Mouse (Mus musculus) liver, postnatal 0 days (tissue): Measurements from ENCODE around the gene Tmem251. TPM values are rescaled to one million over a fixed set of nuclear protein-coding genes. Genes with fewer than 3 reads are reported as not detected.

Experiments used
- ATAC-seq: fragments of 200-750 bp; cut with Nextera tagmentation; 2 replicates; pipeline ENCODE4 v1.8.0; 2017; ENCODE audit warnings: mild to moderate bottlenecking, moderate library complexity
- DNase-seq: peaks from one replicate; pipeline ENCODE4 v3.0.0-alpha.2; 2016
- H3K27ac ChIP-seq: fragments of 300-500 bp; sonication (generic); 2 replicates; pipeline ENCODE4 v1.5.1; 2014; ENCODE audit warnings: antibody characterized with exemption, moderate library complexity, mild to moderate bottlenecking, low read depth
- H3K27me3 ChIP-seq: fragments of 300-500 bp; sonication (generic); 2 replicates; pipeline ENCODE4 v1.6.1; 2014; ENCODE audit warnings: low read length, control low read depth, mixed read lengths; ENCODE audit not compliant: insufficient read depth
- H3K36me3 ChIP-seq: fragments of 300-500 bp; sonication (generic); replicated peaks from 2 replicates; pipeline ENCODE4 v1.6.1; 2014; ENCODE audit warnings: mild to moderate bottlenecking, control low read depth, low read length, moderate library complexity, mixed read lengths; ENCODE audit not compliant: insufficient read depth
- H3K4me1 ChIP-seq: fragments of 300-500 bp; sonication (generic); 2 replicates; pipeline ENCODE4 v1.6.1; 2014; ENCODE audit warnings: antibody characterized with exemption, mild to moderate bottlenecking, control low read depth; ENCODE audit not compliant: insufficient read depth
- H3K4me2 ChIP-seq: fragments of 300-500 bp; sonication (generic); 2 replicates; pipeline ENCODE4 v1.6.1; 2014; ENCODE audit warnings: low read depth, mild to moderate bottlenecking, low read length, moderate library complexity, mixed read lengths
- H3K4me3 ChIP-seq: fragments of 300-500 bp; sonication (generic); 2 replicates; pipeline ENCODE4 v1.5.1; 2014; ENCODE audit warnings: low read depth, low read length
- H3K9ac ChIP-seq: fragments of 300-500 bp; sonication (generic); replicated peaks from 2 replicates; pipeline ENCODE4 v1.6.1; 2014; ENCODE audit warnings: mild to moderate bottlenecking, moderate library complexity
- H3K9me3 ChIP-seq: fragments of 300-500 bp; sonication (generic); 2 replicates; pipeline ENCODE4 v1.6.1; 2016; ENCODE audit warnings: mild to moderate bottlenecking, control low read depth, low read length, mixed read lengths
- CTCF ChIP-seq: sonication (generic); IDR thresholded peaks from 2 replicates; pipeline ENCODE4 v1.5.1; 2016; ENCODE audit warnings: antibody characterized with exemption, low read depth
- EP300 ChIP-seq: IDR thresholded peaks from 2 replicates; pipeline ENCODE4 v1.6.1; 2016; ENCODE audit warnings: antibody characterized with exemption, low read depth, mild to moderate bottlenecking
- WGBS: fragments of 180-500 bp; shearing (Covaris S2); extraction: QIAGEN DNeasy Blood & Tissue Kit; methylation state at CpG from one replicate; pipeline ENCODE4 v1.1.7; 2014; ENCODE audit not compliant: insufficient replicate concordance; 5-methylcytosine and 5-hydroxymethylcytosine counted together
- polyA plus RNA-seq: library from polyadenylated mRNA; unstranded; fragments of >200 nt; fragmentation: Nextera tagmentation; extraction: Ambion mirVana; gene quantifications from 2 replicates; pipeline ENCODE4 v1.2.1, GENCODE M21; 2015

Gene Tmem251
- polyA plus RNA-seq, 1 experiment from 2014 or later = 5.8 TPM

- H3K36me3 ChIP-seq = peaks cover 9% of the 10 kb centered on the region; the same call in 1 of the 2 replicates
- WGBS = 1% methylated on average over 10 of the region's 10 CpGs
- peak within 1 kb of the TSS; percentile 86 for H3K4me2 ChIP-seq
- H3K9me3 ChIP-seq = no peaks in the 10 kb centered on the region
- peak within 1 kb of the TSS; percentile 81 for H3K9ac ChIP-seq
- TF ChIP-seq EP300 (no peak), CTCF (no peak)
- peaks cover 14% of the 10 kb centered on the region for H3K4me1 ChIP-seq
- no peaks in the 10 kb centered on the region for H3K27me3 ChIP-seq
- peak within 1 kb of the TSS; percentile 89 for H3K27ac ChIP-seq
- ATAC-seq = no peak
- DNase-seq = no peak
- peak within 1 kb of the TSS; percentile 82 for H3K4me3 ChIP-seq
These were observed 14.8 kb downstream of the Tmem251 start, which contains the start of gene Gm20604 for GRCm38 (mm10) chr12:102758403-102758756. Gene Gm20604 (minus strand): TSS chr12:102758672.

- H3K4me2 ChIP-seq = peak overlapping the region; percentile 86
- H3K27ac ChIP-seq = 0 out of 2 replicates have a peak overlapping the region, but pooled peaks have one; percentile 85
- H3K36me3 ChIP-seq = peaks cover 11% of the 10 kb centered on the region
- DNase-seq (no peak), ATAC-seq (no peak)
- H3K9ac ChIP-seq = peak overlapping the region; percentile 81
- H3K4me1 ChIP-seq = peaks cover 14% of the 10 kb centered on the region
- peak overlapping the region; percentile 82 for H3K4me3 ChIP-seq
- H3K9me3 ChIP-seq = no peaks in the 10 kb centered on the region
- WGBS = 15% methylated on average over 5 of the region's 5 CpGs
- H3K27me3 ChIP-seq = no peaks in the 10 kb centered on the region
- no peak for TF ChIP-seq CTCF
- no peak for TF ChIP-seq EP300
These were observed 15.4 kb downstream of the Tmem251 start for GRCm38 (mm10) chr12:102758936-102759335.

GRCm38 (mm10) chr12:102761668-102762067 is 18.1 kb downstream of the Tmem251 start:
- Histone ChIP-seq H3K27me3 (no peaks in the 10 kb centered on the region), H3K9me3 (no peaks in the 10 kb centered on the region), H3K4me2 (no peak overlapping the region), H3K27ac (no peak overlapping the region), H3K9ac (no peak overlapping the region), H3K4me1 (peaks cover 10% of the 10 kb centered on the region), H3K4me3 (no peak overlapping the region), H3K36me3 (peaks cover 29% of the 10 kb centered on the region)
- WGBS = 82% methylated on average over 3 of the region's 3 CpGs
- no peak for TF ChIP-seq CTCF
- TF ChIP-seq EP300 = no peak
- ATAC-seq (no peak), DNase-seq (no peak)

DNA sequence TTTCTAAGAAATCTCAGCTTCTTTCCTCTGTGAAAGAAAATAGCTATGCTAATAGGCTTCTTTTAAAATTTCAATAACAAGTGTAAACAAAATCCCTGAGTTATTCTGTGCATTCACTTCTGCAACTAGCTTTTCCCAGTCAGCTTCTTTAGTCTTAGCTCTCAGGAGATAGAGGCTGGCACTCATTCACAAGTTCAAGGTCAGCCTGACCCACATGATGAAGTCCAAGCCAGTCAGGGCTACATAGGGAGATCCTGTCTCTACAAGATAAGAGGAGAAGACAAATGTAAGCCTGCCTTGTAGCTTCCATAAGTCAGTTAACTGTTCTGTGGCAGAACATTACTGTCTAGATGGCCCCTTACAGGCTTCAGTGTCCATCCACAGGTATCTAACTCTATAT is 20.1 kb downstream of the Tmem251 start:
- no peak overlapping the region for H3K4me2 ChIP-seq
- no peaks in the 10 kb centered on the region for H3K9me3 ChIP-seq
- peaks cover 6% of the 10 kb centered on the region for H3K4me1 ChIP-seq
- ATAC-seq = no peak
- H3K27ac ChIP-seq = no peak overlapping the region
- H3K36me3 ChIP-seq = peaks cover 44% of the 10 kb centered on the region
- H3K27me3 ChIP-seq = no peaks in the 10 kb centered on the region
- no peak overlapping the region for H3K9ac ChIP-seq
- no peak overlapping the region for H3K4me3 ChIP-seq
- TF ChIP-seq CTCF (no peak), EP300 (no peak)
- DNase-seq = no peak

GRCm38 (mm10) chr12:102769000-102769399 is 25.4 kb downstream of the Tmem251 start:
- H3K27me3 ChIP-seq = no peaks in the 10 kb centered on the region
- H3K4me3 ChIP-seq = no peak overlapping the region
- H3K4me1 ChIP-seq = no peaks in the 10 kb centered on the region
- no peaks in the 10 kb centered on the region for H3K9me3 ChIP-seq
- ATAC-seq = no peak
- 88% methylated on average over 4 of the region's 4 CpGs for WGBS
- H3K27ac ChIP-seq = no peak overlapping the region
- no peak for DNase-seq
- H3K9ac ChIP-seq = no peak overlapping the region
- peak; percentile 42 for TF ChIP-seq CTCF
- TF ChIP-seq EP300 = no peak
- peaks cover 74% of the 10 kb centered on the region for H3K36me3 ChIP-seq
- no peak overlapping the region for H3K4me2 ChIP-seq

GRCm38 (mm10) chr12:102771601-102772000 is 28.0 kb downstream of the Tmem251 start:
- 88% methylated on average over 8 of the region's 8 CpGs for WGBS
- Histone ChIP-seq H3K9ac (no peak overlapping the region), H3K27me3 (no peaks in the 10 kb centered on the region), H3K9me3 (no peaks in the 10 kb centered on the region), H3K4me3 (no peak overlapping the region), H3K27ac (no peak overlapping the region), H3K4me1 (no peaks in the 10 kb centered on the region), H3K4me2 (no peak overlapping the region), H3K36me3 (peaks cover 65% of the 10 kb centered on the region)
- DNase-seq = no peak
- TF ChIP-seq CTCF (no peak), EP300 (no peak)
- ATAC-seq = no peak

DNA sequence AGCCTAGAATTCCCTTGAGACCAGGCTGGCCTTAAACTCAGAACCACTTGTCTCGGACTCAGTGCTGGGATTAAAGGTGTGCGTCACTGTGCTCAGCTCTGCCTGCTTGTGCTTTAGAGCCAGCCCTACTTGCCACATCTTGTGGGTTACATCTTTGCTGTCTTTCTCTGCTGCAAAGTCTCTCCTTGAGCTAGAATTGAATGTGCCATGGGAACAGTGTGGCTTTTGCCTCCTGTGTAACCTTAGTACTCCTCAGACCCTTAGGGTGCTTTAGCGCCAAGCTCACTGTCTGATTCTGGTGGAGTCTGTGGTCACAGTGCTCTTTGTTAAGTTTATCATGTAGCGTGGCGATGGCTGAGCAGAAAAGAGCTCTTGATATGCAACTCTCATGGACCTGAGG is 29.1 kb downstream of the Tmem251 start:
- Histone ChIP-seq H3K4me1 (no peaks in the 10 kb centered on the region), H3K36me3 (peaks cover 64% of the 10 kb centered on the region), H3K9me3 (no peaks in the 10 kb centered on the region), H3K27ac (no peak overlapping the region), H3K9ac (no peak overlapping the region), H3K4me2 (no peak overlapping the region), H3K4me3 (no peak overlapping the region), H3K27me3 (no peaks in the 10 kb centered on the region)
- TF ChIP-seq EP300 = no peak
- no peak for TF ChIP-seq CTCF
- DNase-seq (no peak), ATAC-seq (no peak)
- 91% methylated on average over 5 of the region's 5 CpGs for WGBS
